Mouse (Mus musculus) ES-E14 (cell line): ENCODE results near the gene Klhdc10.

Experiments
- CHD2 ChIP-seq: IDR thresholded peaks from 2 replicates; pipeline ENCODE4 v1.6.1; 2014; ENCODE audit warnings: mild to moderate bottlenecking, low read depth, low read length, inconsistent platforms
- HCFC1 ChIP-seq: IDR thresholded peaks from 2 replicates; pipeline ENCODE4 v1.6.1; 2012; ENCODE audit warnings: low read length, inconsistent platforms, borderline replicate concordance; ENCODE audit not compliant: insufficient read depth
- ZNF384 ChIP-seq: IDR thresholded peaks from 2 replicates; pipeline ENCODE4 v1.6.1; 2012; ENCODE audit warnings: low read depth, low read length, inconsistent platforms

- TF ChIP-seq HCFC1 (no peak), ZNF384 (no peak), CHD2 (no peak)
Measured at GRCm38 (mm10) chr6:30381116-30381515, 20.6 kb upstream of the Klhdc10 start.
